Mouse (Mus musculus) heart, postnatal 25 days (tissue): ENCODE results near the gene Slc13a1. TPM values are rescaled to one million over a fixed set of nuclear protein-coding genes. Genes with fewer than 3 reads are reported as not detected.
"Not testable (repeated sequence)": the region's sequence is repeated elsewhere in the genome, so short reads cannot be mapped to it uniquely, and the experiment has no call there.

Source experiments
- DNase-seq: peaks from one replicate; pipeline ENCODE4 v3.0.0; 2022; ENCODE audit warnings: low spot score
- intact Hi-C: fragments of 180-260 bp; cut with DNase I; formaldehyde crosslinking; loops from one replicate; pipeline ENCODE4 v1.15.1; 2025
- total RNA-seq, 2 experiments: library from RNA; stranded (reverse); gene quantifications; 2 replicates each; pipeline ENCODE4 v1.2.3; 2021

Gene Slc13a1
- not detected for total RNA-seq

GRCm38 (mm10) chr6:24167734-24168327 is at the start of gene Slc13a1:
Slc13a1 (minus strand) TSS chr6:24168092.
- no peak for DNase-seq
- intact Hi-C loops: no loop called here

DNA sequence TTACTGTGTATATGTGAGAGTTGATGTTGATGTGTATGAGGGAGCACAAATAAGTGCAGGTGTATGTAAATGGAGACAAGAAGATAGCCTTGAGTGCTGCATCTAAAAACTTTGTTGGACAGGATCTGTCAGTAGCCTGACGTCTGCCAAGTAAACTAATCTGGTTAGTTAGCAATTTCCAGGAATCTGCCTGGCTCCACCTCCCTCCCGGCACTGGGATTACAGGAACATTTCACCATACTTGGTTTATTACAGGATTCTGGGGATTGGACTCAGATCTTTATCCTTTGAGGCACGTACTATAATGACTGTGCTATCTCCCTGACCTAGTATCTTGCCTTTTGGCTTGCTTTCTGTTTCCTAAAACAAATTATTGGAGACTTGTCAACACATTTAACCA is 40.0 kb upstream of the Slc13a1 start:
- no peak for DNase-seq
- intact Hi-C loops: no loop called here

DNA sequence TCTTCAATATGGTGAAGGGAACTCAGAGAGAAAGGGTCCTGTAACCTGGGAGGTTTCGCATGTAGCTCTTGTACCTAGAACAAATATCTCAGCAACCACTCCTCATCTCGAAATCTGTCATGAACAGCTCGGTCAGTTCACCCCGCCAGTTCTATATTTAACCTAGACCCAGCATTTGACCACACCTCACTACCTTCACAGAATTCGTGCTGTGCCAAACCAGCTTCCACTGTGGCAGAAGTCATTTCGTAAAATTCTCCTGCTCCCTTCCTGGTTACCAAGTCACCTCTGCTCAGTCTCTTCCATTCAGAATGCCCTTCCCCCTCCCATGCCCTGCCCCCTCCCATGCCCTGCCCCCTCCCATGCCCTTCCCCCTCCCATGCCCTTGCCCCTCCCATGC is 34.3 kb upstream of the Slc13a1 start:
- intact Hi-C loops: no loop called here
- no peak for DNase-seq

- DNase-seq: no peak
- intact Hi-C loops: no loop called here
Observed at GRCm38 (mm10) chr6:24200644-24201484, 33.0 kb upstream of the Slc13a1 start.

DNA sequence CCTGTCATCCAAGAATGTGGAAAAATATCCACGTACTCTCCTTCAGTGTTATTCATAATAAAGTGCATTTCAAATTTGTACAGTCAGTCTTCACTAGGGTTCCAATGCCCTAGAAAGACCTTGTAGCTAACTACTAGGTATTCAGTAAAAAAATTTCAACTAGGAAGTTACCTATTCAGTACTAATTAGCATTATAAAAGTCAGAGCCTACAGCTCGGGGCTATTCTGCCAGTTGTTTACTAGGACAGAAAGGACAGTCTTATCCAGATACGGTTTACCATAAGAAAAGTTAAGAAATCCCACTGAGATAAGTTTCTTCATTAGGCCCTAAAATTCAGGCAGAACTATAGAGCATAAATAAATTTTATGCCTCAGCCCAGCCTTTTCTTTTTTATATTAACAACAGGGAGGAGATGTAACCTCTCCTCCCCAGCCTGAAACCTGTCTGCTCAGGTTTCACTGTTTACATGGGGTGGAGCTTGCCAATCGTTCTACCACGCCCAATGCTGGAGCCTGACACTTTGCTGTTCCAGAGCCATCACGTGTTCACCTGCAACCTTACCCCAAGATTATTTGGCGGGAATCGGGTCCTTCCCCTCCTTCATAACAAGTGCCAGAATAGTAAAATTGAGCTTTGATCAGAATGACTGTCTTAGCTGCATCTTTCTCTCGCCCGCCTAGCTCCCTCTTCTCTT is 29.8 kb upstream of the Slc13a1 start:
- DNase-seq, intact Hi-C loops: not testable (repeated sequence)

- DNase-seq, intact Hi-C loops: not testable (repeated sequence)
Observed at GRCm38 (mm10) chr6:24196406-24196805, 28.5 kb upstream of the Slc13a1 start.

- DNase-seq: no peak
- intact Hi-C loops: no loop called here
Observed at GRCm38 (mm10) chr6:24183439-24183838, 15.5 kb upstream of the Slc13a1 start.

DNA sequence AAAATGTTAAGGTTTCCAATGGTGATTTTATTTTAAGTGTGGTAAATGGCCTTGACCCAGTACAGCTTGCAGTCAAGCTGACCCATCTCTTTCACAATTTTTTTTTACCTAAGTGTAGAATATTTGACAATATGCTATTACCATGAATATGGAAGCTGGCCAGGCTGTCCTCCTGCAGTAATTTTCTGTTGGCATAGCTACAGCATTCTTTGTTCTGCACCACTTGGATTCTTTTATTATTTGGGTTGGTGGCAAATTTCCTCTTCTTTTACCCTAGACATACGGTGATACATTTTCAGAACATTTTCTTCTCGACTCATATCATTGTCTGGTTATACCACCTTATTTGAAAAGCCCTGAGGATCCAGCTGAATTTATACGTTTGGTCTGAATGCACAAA is 7.5 kb upstream of the Slc13a1 start:
- no peak for DNase-seq
- intact Hi-C loops: no loop called here

GRCm38 (mm10) chr6:24173951-24174350 is 6.1 kb upstream of the Slc13a1 start:
- DNase-seq: no peak
- intact Hi-C loops: no loop called here

DNA sequence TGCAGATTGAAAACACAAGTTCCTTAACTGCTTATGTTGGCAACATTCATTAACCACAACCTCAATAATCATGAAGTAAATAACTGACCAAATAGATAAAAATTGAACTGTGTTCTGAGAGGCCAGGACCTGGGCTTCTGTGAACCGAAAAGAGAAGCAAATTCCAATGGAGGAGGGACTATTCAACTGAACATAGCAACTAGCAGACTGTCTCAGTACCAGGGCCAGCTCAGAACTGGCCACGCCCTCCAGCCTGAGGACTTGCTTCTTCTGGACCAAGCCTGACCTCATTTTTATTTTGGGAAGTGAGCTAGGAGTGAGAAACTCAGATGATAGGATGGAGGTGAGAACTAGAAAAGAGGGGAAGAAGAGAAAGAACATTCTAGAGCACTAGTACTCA is 4.8 kb upstream of the Slc13a1 start:
- intact Hi-C loops: no loop called here
- DNase-seq: no peak

DNA sequence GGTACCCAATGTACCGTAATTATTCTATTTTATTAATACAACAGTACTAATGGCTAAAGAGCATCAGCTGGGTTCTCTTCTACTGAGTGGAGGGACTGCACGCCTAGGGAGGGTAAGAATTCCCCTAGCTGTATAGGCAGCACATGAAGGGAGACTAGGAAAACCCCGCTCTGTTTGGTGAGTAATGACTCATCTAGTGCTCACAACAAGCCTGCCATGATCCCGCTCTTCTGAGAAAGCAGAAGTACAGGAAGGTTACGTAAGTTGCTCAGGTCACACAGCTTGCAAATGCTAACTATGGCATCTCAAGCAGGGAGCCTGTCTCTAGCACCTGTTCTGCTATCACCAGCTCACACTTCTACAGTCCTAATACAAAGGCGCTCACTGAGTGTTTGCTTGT is 1.1 kb downstream of the Slc13a1 start:
- no peak for DNase-seq
- intact Hi-C loops: no loop called here

DNA sequence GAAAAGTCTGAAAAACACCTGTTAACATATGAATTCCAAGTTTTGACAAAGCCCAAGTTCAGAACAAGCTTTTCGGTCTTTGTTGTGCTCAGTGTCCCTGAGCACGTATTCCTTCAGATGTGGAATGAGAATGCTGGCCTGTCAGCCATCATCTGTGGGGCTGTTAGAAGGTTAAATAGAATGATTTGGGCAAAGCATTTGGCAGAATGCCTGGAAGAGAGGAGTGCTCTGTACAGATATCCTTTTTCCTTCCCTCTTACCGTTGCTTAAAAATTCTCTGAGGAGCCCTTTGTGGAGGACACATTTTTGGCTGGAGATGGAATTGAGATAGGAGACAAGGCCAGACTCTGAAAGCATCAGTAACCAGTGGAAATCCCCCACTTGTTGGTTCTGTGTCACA is 2.6 kb downstream of the Slc13a1 start:
- intact Hi-C loops: no loop called here
- DNase-seq: no peak

DNA sequence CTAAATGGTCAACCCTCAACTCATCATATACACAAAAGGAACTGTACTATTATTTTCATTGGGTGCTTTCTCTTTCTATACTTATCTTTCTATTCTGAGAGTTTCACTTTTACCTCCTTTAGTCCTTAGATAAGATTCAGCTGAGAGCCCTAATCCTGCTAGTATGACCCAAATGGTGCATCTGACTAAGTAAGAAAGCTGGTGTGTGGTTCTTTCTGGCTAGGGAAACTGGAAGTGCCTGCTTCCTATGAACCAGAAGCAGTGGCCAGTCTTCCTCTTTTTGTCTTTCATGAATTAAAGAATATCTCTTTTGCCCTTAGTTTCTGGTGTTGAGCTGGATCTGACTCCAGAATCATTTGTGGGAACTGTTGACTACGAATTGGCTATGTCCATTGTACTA is 8.1 kb downstream of the Slc13a1 start:
- intact Hi-C loops: no loop called here
- DNase-seq: no peak

DNA sequence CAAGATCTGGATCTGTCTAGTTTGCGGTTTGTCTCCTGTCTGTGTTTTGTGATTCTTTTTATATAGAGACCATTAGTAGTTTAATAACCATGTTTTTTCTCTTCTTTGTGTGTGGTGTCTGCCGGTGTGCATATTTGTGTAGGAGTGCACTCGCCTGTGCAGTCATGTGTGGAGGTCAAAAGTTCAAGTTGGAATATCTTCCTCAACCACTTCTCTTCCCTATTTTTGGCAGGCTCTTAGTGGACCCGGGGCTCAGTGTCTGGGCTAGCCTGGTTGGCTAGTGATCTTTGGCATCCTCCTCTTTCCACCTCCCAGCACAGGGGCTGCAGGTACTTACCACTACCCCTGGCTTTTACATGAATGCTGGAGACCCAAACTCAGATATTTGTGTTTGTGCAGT is 13.0 kb downstream of the Slc13a1 start:
- intact Hi-C loops: no loop called here
- DNase-seq: no peak

- intact Hi-C loops: no loop called here
- DNase-seq: no peak
Observed at GRCm38 (mm10) chr6:24132951-24133350, 34.9 kb downstream of the Slc13a1 start.

DNA sequence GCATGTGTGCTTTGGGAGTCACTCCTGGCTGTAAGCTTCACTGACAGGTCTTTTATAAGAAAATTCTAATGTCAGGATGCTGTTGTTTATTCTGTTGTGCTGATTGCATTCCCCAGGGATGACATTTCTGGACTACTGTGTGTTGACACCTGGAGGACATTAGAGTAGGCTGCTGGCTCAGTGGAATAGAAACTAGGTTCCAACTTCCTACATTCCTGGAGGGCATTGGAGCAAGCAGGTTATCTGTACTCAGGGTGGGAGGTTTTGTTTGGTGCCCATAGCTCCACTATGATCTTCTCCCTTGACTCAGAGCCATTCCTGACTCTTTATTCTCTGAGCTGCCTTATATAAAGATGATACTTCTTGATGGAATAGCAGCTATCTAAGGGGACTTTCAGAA is 45.3 kb downstream of the Slc13a1 start:
- DNase-seq: no peak
- intact Hi-C loops: no loop called here

- intact Hi-C loops: no loop called here
- no peak for DNase-seq
Observed at GRCm38 (mm10) chr6:24111614-24112013, 56.3 kb downstream of the Slc13a1 start.

GRCm38 (mm10) chr6:24108471-24108870 is 59.4 kb downstream of the Slc13a1 start:
- DNase-seq: no peak
- intact Hi-C loops: no loop called here

- intact Hi-C loops: no loop called here
- DNase-seq: no peak
Observed at GRCm38 (mm10) chr6:24106157-24106556, 61.7 kb downstream of the Slc13a1 start.

DNA sequence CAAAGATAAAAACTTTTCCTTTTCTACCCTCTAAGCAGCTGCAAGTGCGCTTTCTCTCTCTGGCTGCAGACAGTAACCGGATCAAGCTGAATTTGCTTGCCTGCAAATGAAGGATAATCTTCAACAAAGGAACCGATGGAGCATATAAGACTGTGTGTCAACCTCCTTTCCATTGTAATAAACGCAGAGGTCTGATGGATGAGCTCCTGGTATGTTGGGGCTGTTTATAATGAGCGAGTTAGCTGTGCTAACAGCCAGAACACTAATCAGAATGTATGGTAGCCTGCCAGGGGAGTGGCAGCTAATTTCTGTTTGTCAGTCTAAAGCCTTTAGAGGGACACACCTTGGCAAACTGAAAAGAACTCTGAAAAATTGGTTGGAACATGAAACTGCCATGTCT is 62.2 kb downstream of the Slc13a1 start:
- no peak for DNase-seq
- intact Hi-C loops: no loop called here

DNA sequence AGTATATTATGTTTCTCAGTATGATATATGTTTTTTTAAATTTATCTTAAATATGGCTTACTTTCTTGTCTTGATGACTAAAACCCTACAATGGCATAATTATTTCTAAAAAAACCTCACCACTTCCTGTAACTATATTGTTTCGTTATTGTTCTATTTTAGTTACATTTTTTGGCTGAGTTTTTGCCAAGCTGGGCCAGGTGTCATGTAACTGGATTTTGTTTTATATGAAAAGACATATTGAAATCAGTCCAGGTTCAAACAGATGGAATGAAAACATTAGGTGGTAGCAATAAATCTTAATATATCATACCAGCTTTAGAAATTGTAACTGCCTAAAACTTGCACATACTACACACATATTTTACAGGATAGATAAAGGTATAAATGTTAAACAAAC is 66.6 kb downstream of the Slc13a1 start:
- no peak for DNase-seq
- intact Hi-C loops: no loop called here
